Mouse (Mus musculus) midbrain, postnatal 0 days (tissue): ENCODE results near the gene Sult2b1. TPM values are rescaled to one million over a fixed set of nuclear protein-coding genes. Genes with fewer than 3 reads are reported as not detected.

Experiments
- ATAC-seq: fragments of 200-750 bp; cut with Nextera tagmentation; 2 replicates; pipeline ENCODE4 v1.8.0; 2017; ENCODE audit warnings: moderate number of reproducible peaks, mild to moderate bottlenecking, moderate TSS enrichment, moderate library complexity; ENCODE audit not compliant: low FRiP score
- DNase-seq: peaks from one replicate; pipeline ENCODE4 v3.0.0-alpha.2; 2015; ENCODE audit warnings: low spot score
- H3K27ac ChIP-seq: fragments of 300-500 bp; sonication (generic); 2 replicates; pipeline ENCODE4 v1.5.1; 2014; ENCODE audit warnings: low read depth, mild to moderate bottlenecking, low read length, mixed read lengths
- H3K27me3 ChIP-seq: fragments of 300-500 bp; sonication (generic); 2 replicates; pipeline ENCODE4 v1.6.1; 2014; ENCODE audit warnings: low read length, control low read depth, mixed read lengths; ENCODE audit not compliant: insufficient read depth
- H3K36me3 ChIP-seq: fragments of 300-500 bp; sonication (generic); 2 replicates; pipeline ENCODE4 v1.6.1; 2014; ENCODE audit warnings: low read length, control low read depth, mixed read lengths; ENCODE audit not compliant: insufficient read depth
- H3K4me1 ChIP-seq: fragments of 300-500 bp; sonication (generic); 2 replicates; pipeline ENCODE4 v1.6.1; 2014; ENCODE audit warnings: mild to moderate bottlenecking, control low read depth, antibody characterized with exemption, low read length, mixed read lengths; ENCODE audit not compliant: insufficient read depth
- H3K4me2 ChIP-seq: fragments of 300-500 bp; sonication (generic); 2 replicates; pipeline ENCODE4 v1.6.1; 2014; ENCODE audit warnings: low read depth, mild to moderate bottlenecking, low read length, mixed read lengths; ENCODE audit not compliant: poor library complexity, severe bottlenecking
- H3K4me3 ChIP-seq: fragments of 300-500 bp; sonication (generic); 2 replicates; pipeline ENCODE4 v1.5.1; 2014; ENCODE audit warnings: low read depth, mild to moderate bottlenecking, low read length, moderate library complexity
- H3K9ac ChIP-seq: fragments of 300-500 bp; sonication (generic); replicated peaks from 2 replicates; pipeline ENCODE4 v1.6.1; 2014; ENCODE audit warnings: mild to moderate bottlenecking, low read length, moderate library complexity, mixed read lengths; ENCODE audit not compliant: poor library complexity, severe bottlenecking
- H3K9me3 ChIP-seq: fragments of 300-500 bp; sonication (generic); 2 replicates; pipeline ENCODE4 v1.6.1; 2016; ENCODE audit warnings: low read length, control low read depth
- CTCF ChIP-seq: IDR thresholded peaks from 2 replicates; pipeline ENCODE4 v1.5.1; 2016; ENCODE audit warnings: antibody characterized with exemption, mild to moderate bottlenecking
- WGBS: fragments of 180-500 bp; shearing (Covaris S2); extraction: QIAGEN DNeasy Blood & Tissue Kit; methylation state at CpG from one replicate; pipeline ENCODE4 v1.1.7; 2014; 5-methylcytosine and 5-hydroxymethylcytosine counted together
- polyA plus RNA-seq: library from polyadenylated mRNA; unstranded; fragments of >200 nt; fragmentation: Nextera tagmentation; extraction: Ambion mirVana; gene quantifications from 2 replicates; pipeline ENCODE4 v1.2.1, GENCODE M21; 2015
- total RNA-seq: library from RNA; depleted of rRNA; stranded (reverse); fragments of >200 nt; gene quantifications from 2 replicates; pipeline ENCODE4 v1.2.3, GENCODE M21; 2014

Gene Sult2b1
- total and polyA plus RNA-seq, 2 experiments from 2014 or later = 5.0 to 5.6 TPM

GRCm38 (mm10) chr7:45786136-45786578, 1.7 kb upstream of the Sult2b1 start:
- TF ChIP-seq CTCF = no peak
- Histone ChIP-seq H3K4me3 (peak overlapping the region; percentile 92), H3K27me3 (no peaks in the 10 kb centered on the region), H3K27ac (peak overlapping the region; percentile 92), H3K9ac (peak overlapping the region; percentile 99), H3K4me1 (peaks cover 5% of the 10 kb centered on the region; the same call in 1 of the 2 replicates), H3K36me3 (peaks cover 30% of the 10 kb centered on the region), H3K4me2 (peak overlapping the region; percentile 88), H3K9me3 (no peaks in the 10 kb centered on the region)
- DNase-seq (peak; percentile 92), ATAC-seq (peak; percentile 22; the same call in 1 of the 2 replicates)
- 2% methylated on average over 14 of the region's 14 CpGs for WGBS

GRCm38 (mm10) chr7:45785388-45786135, 1.1 kb upstream of the Sult2b1 start:
- Histone ChIP-seq H3K4me1 (peaks cover 5% of the 10 kb centered on the region; the same call in 1 of the 2 replicates), H3K27me3 (no peaks in the 10 kb centered on the region), H3K9me3 (no peaks in the 10 kb centered on the region), H3K4me3 (peak overlapping the region; percentile 92), H3K36me3 (peaks cover 24% of the 10 kb centered on the region), H3K27ac (peak overlapping the region; percentile 92), H3K9ac (peak overlapping the region; percentile 99), H3K4me2 (peak overlapping the region; percentile 88)
- DNase-seq = peak; percentile 50
- no peak; the same call in 1 of the 2 replicates for TF ChIP-seq CTCF
- under 1% methylated on average over 31 of the region's 42 CpGs for WGBS
- ATAC-seq = peak; percentile 28

- peak within 1 kb of the TSS; percentile 92 for H3K27ac ChIP-seq
- peak within 1 kb of the TSS; percentile 92 for H3K4me3 ChIP-seq
- peak; percentile 86 for DNase-seq
- H3K9me3 ChIP-seq = no peaks in the 10 kb centered on the region
- peak within 1 kb of the TSS; percentile 99 for H3K9ac ChIP-seq
- no peaks in the 10 kb centered on the region for H3K27me3 ChIP-seq
- peaks cover 5% of the 10 kb centered on the region; the same call in 1 of the 2 replicates for H3K4me1 ChIP-seq
- H3K4me2 ChIP-seq = peak within 1 kb of the TSS; percentile 88
- WGBS = 1% methylated on average over 35 of the region's 38 CpGs
- peak; percentile 50 for TF ChIP-seq CTCF
- peaks cover 8% of the 10 kb centered on the region for H3K36me3 ChIP-seq
- ATAC-seq = peak; percentile 53
These were observed 868 bp downstream of the Sult2b1 start, which contains the start of gene Lmtk3 for GRCm38 (mm10) chr7:45783511-45784091. Gene Lmtk3 (plus strand): TSS chr7:45783738.

- Histone ChIP-seq H3K9ac (no peak overlapping the region), H3K27ac (no peak overlapping the region), H3K4me3 (no peak overlapping the region), H3K4me1 (peaks cover 5% of the 10 kb centered on the region; the same call in 1 of the 2 replicates), H3K4me2 (no peak overlapping the region), H3K36me3 (no peaks in the 10 kb centered on the region; the same call in 1 of the 2 replicates), H3K9me3 (no peaks in the 10 kb centered on the region), H3K27me3 (no peaks in the 10 kb centered on the region)
- DNase-seq (no peak), ATAC-seq (no peak)
- TF ChIP-seq CTCF = no peak
- 71% methylated on average over 4 of the region's 4 CpGs for WGBS
These were observed 2.2 kb downstream of the Sult2b1 start for GRCm38 (mm10) chr7:45782271-45782670.

- no peak for TF ChIP-seq CTCF
- DNase-seq = no peak
These were observed 5.3 kb downstream of the Sult2b1 start for GRCm38 (mm10) chr7:45779081-45779641.

More at GRCm38 (mm10) chr7:45779081-45779641, 5.3 kb downstream of the Sult2b1 start:
- no peaks in the 10 kb centered on the region for H3K36me3 ChIP-seq
- H3K4me3 ChIP-seq = no peak overlapping the region
- H3K9ac ChIP-seq = no peak overlapping the region
- WGBS = 23% methylated on average over 22 of the region's 22 CpGs
- no peak for ATAC-seq
- H3K4me2 ChIP-seq = no peak overlapping the region; the same call in 1 of the 2 replicates
- H3K4me1 ChIP-seq = 0 out of 2 replicates have a peak, but pooled peaks cover 2% of the 10 kb centered on the region
- no peak overlapping the region for H3K27ac ChIP-seq
- no peaks in the 10 kb centered on the region for H3K27me3 ChIP-seq
- no peaks in the 10 kb centered on the region for H3K9me3 ChIP-seq
